Mouse (Mus musculus): ENCODE data around the gene Uhmk1. TPM values are rescaled to one million over a fixed set of nuclear protein-coding genes. Genes with fewer than 3 reads are reported as not detected.
"Not testable (repeated sequence)": the region's sequence is repeated elsewhere in the genome, so short reads cannot be mapped to it uniquely, and the experiment has no call there.

The Uhmk1 gene
- 54.8 and 55.6 TPM in 2 replicates for total RNA-seq (2021)
- long read RNA-seq, experiment 1, partial matches to known transcripts, result 0 of 6 reads
- long read RNA-seq, experiment 1, other reads (novel, unspliced or antisense), result 6 of 6 reads
- long read RNA-seq, experiment 2, full-length matches to known transcripts, result 2 of 8 reads
- long read RNA-seq, experiment 2, partial matches to known transcripts, result 0 of 8 reads
- long read RNA-seq, experiment 2, other reads (novel, unspliced or antisense), result 6 of 8 reads

- peak; percentile 96 for DNase-seq
Measured at GRCm38 (mm10) chr1:170214757-170215522, at the start of gene Uhmk1. Uhmk1 (minus strand) TSS chr1:170215397.

- peak; percentile 93 for DNase-seq
Measured at GRCm38 (mm10) chr1:170255560-170255910, 40.3 kb upstream of the Uhmk1 start.

GRCm38 (mm10) chr1:170254893-170255559, 39.8 kb upstream of the Uhmk1 start:
- peak; percentile 5 for DNase-seq

GRCm38 (mm10) chr1:170245016-170245415, 29.8 kb upstream of the Uhmk1 start:
- DNase-seq, result no peak

GRCm38 (mm10) chr1:170232688-170233087, 17.5 kb upstream of the Uhmk1 start, which contains the start of gene Sh2d1b2:
Sh2d1b2 (plus strand) TSS chr1:170232749.
- not testable (repeated sequence) for DNase-seq

- peak; percentile 19 for DNase-seq
Measured at GRCm38 (mm10) chr1:170223276-170223675, 8.1 kb upstream of the Uhmk1 start.

GRCm38 (mm10) chr1:170220351-170220750, 5.2 kb upstream of the Uhmk1 start:
- no peak for DNase-seq

GRCm38 (mm10) chr1:170218091-170218884, 3.1 kb upstream of the Uhmk1 start:
- DNase-seq, result peak; percentile 20

- no peak for DNase-seq
Measured at GRCm38 (mm10) chr1:170215590-170215989, 393 bp upstream of the Uhmk1 start.

- DNase-seq, result no peak
Measured at GRCm38 (mm10) chr1:170214383-170214756, 827 bp downstream of the Uhmk1 start.

- DNase-seq, result no peak
Measured at GRCm38 (mm10) chr1:170213181-170213879, 1.9 kb downstream of the Uhmk1 start.

- no peak for DNase-seq
Measured at GRCm38 (mm10) chr1:170206395-170206794, 8.8 kb downstream of the Uhmk1 start.

- peak; percentile 18 for DNase-seq
Measured at GRCm38 (mm10) chr1:170200379-170200778, 14.8 kb downstream of the Uhmk1 start.

GRCm38 (mm10) chr1:170196211-170196610, 19.0 kb downstream of the Uhmk1 start:
- DNase-seq, result no peak

- DNase-seq, result no peak
Measured at GRCm38 (mm10) chr1:170191925-170192324, 23.3 kb downstream of the Uhmk1 start.

- no peak for DNase-seq
Measured at GRCm38 (mm10) chr1:170190225-170190624, 25.0 kb downstream of the Uhmk1 start.

- DNase-seq, result peak; percentile 85
Measured at GRCm38 (mm10) chr1:170188601-170189000, 26.6 kb downstream of the Uhmk1 start.

GRCm38 (mm10) chr1:170186531-170186930, 28.7 kb downstream of the Uhmk1 start:
- DNase-seq, result no peak

GRCm38 (mm10) chr1:170185137-170185536, 30.1 kb downstream of the Uhmk1 start:
- DNase-seq, result no peak

GRCm38 (mm10) chr1:170182706-170183105, 32.5 kb downstream of the Uhmk1 start:
- no peak for DNase-seq

GRCm38 (mm10) chr1:170176661-170177239, 38.4 kb downstream of the Uhmk1 start:
- no peak for DNase-seq
